Mouse (Mus musculus) embryonic fibroblast, embryonic 13.5 days (primary cell): Measurements from ENCODE around the gene Aprt. TPM values are rescaled to one million over a fixed set of nuclear protein-coding genes. Genes with fewer than 3 reads are reported as not detected.

ENCODE experiments used
- H3K27ac ChIP-seq: 2 replicates; pipeline ENCODE4 v1.5.1; 2012; ENCODE audit warnings: low read length, control low read depth, inconsistent platforms; ENCODE audit not compliant: insufficient read depth
- H3K4me1 ChIP-seq: 2 replicates; pipeline ENCODE4 v1.6.1; 2011; ENCODE audit warnings: low read length; ENCODE audit not compliant: control insufficient read depth, insufficient read depth
- H3K4me3 ChIP-seq: 2 replicates; pipeline ENCODE4 v1.5.1; 2011; ENCODE audit warnings: mild to moderate bottlenecking, control low read depth, low read length; ENCODE audit not compliant: insufficient read depth
- CTCF ChIP-seq: IDR thresholded peaks from 2 replicates; pipeline ENCODE4 v1.5.1; 2011; ENCODE audit warnings: mild to moderate bottlenecking, control low read depth, low read length, moderate library complexity, borderline replicate concordance; ENCODE audit not compliant: insufficient read depth
- POLR2A ChIP-seq: IDR thresholded peaks from 2 replicates; pipeline ENCODE4 v1.6.1; 2011; ENCODE audit warnings: low read depth, mild to moderate bottlenecking, control low read depth, low read length, moderate library complexity
- polyA plus RNA-seq: library from polyadenylated mRNA; stranded (reverse); fragments of >200 nt; gene quantifications from 2 replicates; pipeline ENCODE4 v1.2.4, GENCODE M21; 2011; ENCODE audit warnings: low read depth; ENCODE audit not compliant: missing spikeins, insufficient read length

The Aprt gene
- 140 and 214 TPM in 2 replicates for polyA plus RNA-seq

GRCm38 (mm10) chr8:122576648-122577022, at the start of gene Aprt:
Gene Aprt (minus strand): TSS chr8:122576909.
- Histone ChIP-seq H3K4me3 (peak within 1 kb of the TSS; percentile 73), H3K27ac (no peak within 1 kb of the TSS), H3K4me1 (peaks cover 8% of the 10 kb centered on the region; the same call in 1 of the 2 replicates)
- TF ChIP-seq CTCF (no peak), POLR2A (peak; percentile 96)

GRCm38 (mm10) chr8:122625811-122626210, 49.1 kb upstream of the Aprt start:
- TF ChIP-seq POLR2A: no peak
- no peak for TF ChIP-seq CTCF
- H3K4me3 ChIP-seq: no peak overlapping the region
- no peaks in the 10 kb centered on the region for H3K4me1 ChIP-seq
- H3K27ac ChIP-seq: no peak overlapping the region

GRCm38 (mm10) chr8:122624653-122625052, 47.9 kb upstream of the Aprt start:
- H3K4me3 ChIP-seq: no peak overlapping the region
- no peak for TF ChIP-seq CTCF
- TF ChIP-seq POLR2A: no peak
- no peaks in the 10 kb centered on the region for H3K4me1 ChIP-seq
- H3K27ac ChIP-seq: no peak overlapping the region

GRCm38 (mm10) chr8:122623844-122624642, 47.3 kb upstream of the Aprt start:
- Histone ChIP-seq H3K4me3 (no peak overlapping the region), H3K4me1 (no peaks in the 10 kb centered on the region), H3K27ac (no peak overlapping the region)
- TF ChIP-seq CTCF (no peak), POLR2A (no peak)

GRCm38 (mm10) chr8:122622727-122623126, 46.0 kb upstream of the Aprt start, which contains the start of gene Pabpn1l:
Gene Pabpn1l (minus strand): TSS chr8:122622739.
- no peak within 1 kb of the TSS for H3K27ac ChIP-seq
- H3K4me3 ChIP-seq: no peak within 1 kb of the TSS
- TF ChIP-seq POLR2A: no peak
- no peak for TF ChIP-seq CTCF
- no peaks in the 10 kb centered on the region for H3K4me1 ChIP-seq

- Histone ChIP-seq H3K4me1 (no peaks in the 10 kb centered on the region), H3K27ac (no peak overlapping the region), H3K4me3 (no peak overlapping the region)
- TF ChIP-seq CTCF: no peak
- no peak for TF ChIP-seq POLR2A
These were observed 43.7 kb upstream of the Aprt start for GRCm38 (mm10) chr8:122620446-122620845.

GRCm38 (mm10) chr8:122618660-122619378, 42.1 kb upstream of the Aprt start:
- no peak for TF ChIP-seq CTCF
- no peak for TF ChIP-seq POLR2A
- Histone ChIP-seq H3K4me3 (no peak overlapping the region), H3K4me1 (no peaks in the 10 kb centered on the region), H3K27ac (no peak overlapping the region)

- Histone ChIP-seq H3K27ac (no peak overlapping the region), H3K4me3 (no peak overlapping the region), H3K4me1 (no peaks in the 10 kb centered on the region)
- TF ChIP-seq CTCF (peak; percentile 76; the same call in 1 of the 2 replicates), POLR2A (no peak)
These were observed 41.3 kb upstream of the Aprt start for GRCm38 (mm10) chr8:122617947-122618546.

- Histone ChIP-seq H3K4me1 (peaks cover 3% of the 10 kb centered on the region; the same call in 1 of the 2 replicates), H3K4me3 (no peak overlapping the region), H3K27ac (no peak overlapping the region)
- TF ChIP-seq POLR2A: no peak
- no peak for TF ChIP-seq CTCF
These were observed 39.6 kb upstream of the Aprt start for GRCm38 (mm10) chr8:122616181-122616905.
